Mouse (Mus musculus) thymus, adult 2 months (tissue): ENCODE measurements around the gene Slc10a7.

Experiments
- CTCF ChIP-seq: fragments of 200-500 bp; IDR thresholded peaks from 2 replicates; pipeline ENCODE4 v1.5.1; 2012; ENCODE audit warnings: mild to moderate bottlenecking, control low read depth, low read length, moderate library complexity, borderline replicate concordance; ENCODE audit not compliant: control insufficient read depth, poor library complexity, insufficient read depth; ENCODE audit errors: extremely low read depth
- POLR2A ChIP-seq: fragments of 200-500 bp; IDR thresholded peaks from 2 replicates; pipeline ENCODE4 v1.6.1; 2012; ENCODE audit warnings: mild to moderate bottlenecking, low read length, control low read depth, moderate library complexity; ENCODE audit not compliant: control insufficient read depth, poor library complexity, insufficient read depth; ENCODE audit errors: extremely low read depth

DNA sequence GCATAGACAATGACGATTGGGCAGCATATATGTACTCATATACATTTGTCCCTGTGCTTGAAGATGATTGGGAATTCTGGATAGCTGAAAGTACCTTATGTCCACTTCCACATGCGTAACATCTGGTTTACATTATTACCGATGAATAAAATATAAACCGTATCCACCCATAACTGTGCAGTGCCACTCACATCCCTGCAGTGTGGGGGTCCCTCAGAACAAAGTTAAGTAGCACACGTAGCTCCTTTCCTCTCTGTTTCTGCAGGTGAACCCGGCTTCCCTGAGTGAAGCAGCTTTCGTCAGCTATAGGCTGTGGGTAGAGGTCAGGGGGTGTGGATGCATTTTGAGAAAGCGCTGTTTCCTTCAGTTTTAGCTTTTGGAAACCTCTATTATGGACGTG, 132.8 kb downstream of the Slc10a7 start:
- TF ChIP-seq CTCF (no peak), POLR2A (no peak)
